Mouse (Mus musculus) urinary bladder, adult 2 months (tissue): ENCODE measurements around the gene Nat8f6. TPM values are rescaled to one million over a fixed set of nuclear protein-coding genes. Genes with fewer than 3 reads are reported as not detected.
"Not testable (repeated sequence)": the region's sequence is repeated elsewhere in the genome, so short reads cannot be mapped to it uniquely, and the experiment has no call there.

Experiments
- DNase-seq: peaks from one replicate; pipeline ENCODE4 v3.0.0; 2022; ENCODE audit warnings: low spot score
- polyA plus RNA-seq: library from polyadenylated mRNA; depleted of rRNA; stranded (reverse); fragments of >200 nt; gene quantifications from 2 replicates; pipeline ENCODE4 v1.2.3, GENCODE M21; 2012; rRNA removed

Nat8f6 gene
- polyA plus RNA-seq, result 1.2 TPM in 2 replicates

DNA sequence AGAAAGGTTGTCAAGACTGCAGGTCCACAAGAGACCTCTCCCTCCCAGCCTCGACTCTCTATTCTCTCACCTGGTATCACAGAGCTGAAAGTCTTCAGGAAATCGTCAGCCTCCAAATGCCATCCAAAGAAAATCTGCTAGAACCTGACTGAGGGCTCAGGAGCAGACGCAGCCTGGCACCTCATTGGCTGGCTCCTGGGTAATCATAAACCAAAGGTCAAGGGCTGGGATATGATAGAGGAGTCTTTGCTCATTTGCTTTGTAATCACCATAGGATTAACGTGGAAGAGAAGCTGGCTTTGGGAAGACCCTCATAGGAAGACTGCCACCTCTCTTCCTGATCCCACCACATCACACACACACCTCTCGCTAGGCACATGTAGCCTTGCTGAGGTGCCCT, at the start of gene Nat8f6, which contains the start of gene Nat8f5:
TSS of gene Nat8f6 (minus strand) at position 118 of the 400 bp plus-strand sequence.
TSS of gene Nat8f5 (minus strand) at position 136 of the 400 bp plus-strand sequence.
- DNase-seq, result no peak

DNA sequence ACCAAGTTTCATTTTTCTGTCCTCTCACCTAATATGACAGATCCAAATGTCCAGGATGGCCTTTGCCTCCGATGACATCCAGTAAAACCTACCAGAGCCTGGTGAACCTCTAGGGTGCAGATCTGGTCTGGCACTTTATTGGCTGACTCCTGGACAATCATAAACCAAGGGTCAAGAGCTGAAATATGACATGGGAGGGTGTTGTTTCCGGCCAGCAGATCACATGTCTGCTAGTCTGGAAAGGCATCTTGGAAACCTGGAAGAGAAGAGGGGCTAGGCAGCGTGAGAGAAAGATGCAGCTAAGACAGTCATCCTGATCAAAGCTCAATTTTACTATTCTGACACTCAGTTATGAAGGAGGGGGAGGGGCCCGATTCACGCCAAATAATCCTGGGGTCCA, 48.3 kb upstream of the Nat8f6 start, which contains the start of gene Nat8f2:
TSS of gene Nat8f2 (minus strand) at position 153 of the 400 bp plus-strand sequence.
- DNase-seq, result not testable (repeated sequence)

DNA sequence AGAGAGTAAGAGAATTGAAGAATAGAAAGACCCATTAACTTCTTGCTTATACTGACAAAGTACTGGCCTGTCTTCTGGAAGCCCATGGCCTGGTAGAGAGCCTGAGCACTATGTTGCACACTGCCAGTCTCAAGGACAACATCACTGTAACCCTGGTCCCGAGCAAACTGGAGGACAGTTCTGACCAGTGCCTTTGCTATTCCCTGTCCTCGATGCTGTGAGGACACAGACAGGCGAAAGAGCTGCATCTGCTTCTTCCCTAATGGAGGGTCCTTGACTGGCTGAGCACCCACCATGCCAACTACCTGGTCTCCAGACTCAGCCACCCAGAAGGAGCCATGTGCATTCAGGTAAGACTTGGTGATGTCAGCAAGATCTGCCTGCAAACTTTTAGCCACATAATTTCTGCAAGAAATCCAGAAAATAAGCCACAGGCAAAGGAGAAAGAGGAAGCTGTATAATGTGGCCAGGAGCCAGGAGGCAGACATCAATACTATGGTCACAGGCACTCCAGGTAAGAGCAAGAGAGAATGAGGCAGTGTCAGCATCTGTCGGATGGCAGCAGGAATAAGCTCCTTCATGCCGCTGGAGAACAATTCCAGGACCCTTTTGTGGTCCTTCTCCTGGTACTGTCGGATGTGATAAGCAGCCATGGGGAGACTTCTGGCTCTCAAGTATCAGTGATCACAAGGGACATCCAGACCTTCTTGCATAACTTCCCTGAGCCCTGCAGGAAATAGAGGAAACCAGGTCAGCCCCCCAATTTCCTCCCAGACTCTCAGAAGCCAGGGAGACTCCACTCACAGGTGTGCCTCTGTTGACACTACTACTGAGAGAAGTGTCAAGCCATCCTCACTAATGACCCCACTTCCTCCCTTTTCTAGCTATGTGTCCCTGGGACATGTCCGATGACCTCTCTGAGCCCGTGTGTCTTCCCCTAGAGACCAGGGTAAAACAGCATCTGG, 47.3 kb upstream of the Nat8f6 start:
- no peak for DNase-seq

DNA sequence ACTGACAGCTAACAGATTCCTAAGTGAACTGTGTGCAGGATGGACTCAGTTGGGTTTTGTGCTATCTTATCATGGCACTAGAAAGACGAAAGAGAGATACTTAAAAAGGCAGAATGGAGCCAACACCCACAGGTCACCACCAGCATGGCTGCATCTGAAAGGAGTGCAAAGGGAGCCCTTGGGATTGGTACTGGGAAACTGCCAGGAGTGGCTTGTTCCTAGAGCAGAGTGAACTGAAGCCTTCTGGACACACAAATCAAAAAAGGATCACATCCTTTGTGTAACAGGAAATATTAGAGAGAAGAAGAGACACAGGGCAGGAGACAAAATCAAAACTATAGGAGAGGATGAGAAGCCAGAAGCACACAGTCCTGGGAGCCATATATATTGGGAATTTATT, 46.2 kb upstream of the Nat8f6 start:
- DNase-seq, result not testable (repeated sequence)

DNA sequence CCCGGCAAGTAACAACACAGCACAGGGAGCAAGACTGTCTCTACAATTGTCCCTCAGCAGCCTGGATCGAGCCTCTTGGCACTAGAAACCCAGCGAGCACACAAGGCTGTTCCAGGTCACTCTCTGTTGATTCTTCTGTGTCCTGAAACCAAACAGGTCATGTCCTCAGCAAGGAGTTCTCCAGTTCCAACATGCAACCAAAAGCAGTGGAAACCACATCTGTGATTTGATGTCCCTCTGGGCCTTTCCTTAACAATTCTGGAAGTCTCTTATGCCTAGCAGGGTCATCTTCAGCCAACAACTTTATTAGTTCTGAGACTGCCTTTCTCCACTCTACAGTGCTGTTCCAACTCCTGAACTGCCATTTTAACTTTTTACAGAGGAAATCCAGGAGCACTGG, 45.4 kb upstream of the Nat8f6 start:
- DNase-seq, result not testable (repeated sequence)

DNA sequence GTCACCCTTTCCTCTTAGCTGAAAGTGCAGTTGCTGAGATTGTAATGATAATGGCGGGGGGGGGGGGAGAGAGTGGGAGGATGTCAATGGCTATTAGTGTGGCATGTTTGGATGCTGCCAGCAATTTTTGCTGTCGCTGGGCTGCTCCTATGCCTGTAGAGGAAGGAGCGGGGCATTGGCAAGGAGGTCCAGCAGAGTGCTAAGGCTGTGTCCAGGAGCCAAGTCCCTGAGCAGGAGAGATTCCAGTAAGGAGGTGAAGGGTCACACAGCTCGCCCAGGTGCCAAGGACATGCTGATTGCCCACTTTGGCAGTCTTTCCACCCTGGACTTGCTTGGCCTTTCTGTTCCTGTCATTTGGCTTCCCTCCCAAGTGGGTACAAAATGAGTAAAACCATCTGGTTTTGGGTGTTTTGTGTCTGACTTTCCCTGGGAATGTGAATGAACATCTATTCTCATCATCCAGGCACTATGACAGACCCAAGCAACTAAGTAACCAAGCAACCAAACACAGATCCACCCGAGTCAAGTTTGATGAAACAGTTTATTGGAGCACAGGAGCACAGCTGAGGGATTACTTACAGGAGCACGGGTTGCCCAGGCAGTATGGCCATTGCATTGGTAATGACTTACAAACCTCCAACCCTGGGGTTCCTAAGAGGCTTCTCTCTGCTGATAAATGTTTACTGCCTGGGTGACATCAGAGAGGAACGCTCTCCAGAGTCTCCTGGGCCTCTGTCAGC, 44.3 kb upstream of the Nat8f6 start:
- DNase-seq, result not testable (repeated sequence)

DNA sequence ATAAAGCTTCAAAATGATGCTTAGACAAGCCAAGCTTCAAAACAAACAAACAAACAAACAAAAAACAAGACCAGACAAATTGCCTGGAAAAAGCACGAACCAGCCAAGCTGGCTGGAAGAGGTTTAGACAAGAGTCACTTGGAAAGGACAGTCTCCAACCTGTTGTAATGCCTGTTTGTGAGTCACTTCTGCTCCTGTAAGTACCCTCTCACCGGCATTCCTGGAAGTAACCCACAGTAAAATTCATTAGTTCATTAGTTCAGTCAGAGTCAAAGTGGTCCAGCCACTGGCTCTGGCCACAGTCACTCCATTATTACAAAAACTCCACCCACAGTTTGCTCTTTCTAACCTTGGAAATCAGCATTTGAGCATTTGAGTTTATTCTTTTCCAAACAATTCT, 43.1 kb upstream of the Nat8f6 start:
- DNase-seq, result no peak

DNA sequence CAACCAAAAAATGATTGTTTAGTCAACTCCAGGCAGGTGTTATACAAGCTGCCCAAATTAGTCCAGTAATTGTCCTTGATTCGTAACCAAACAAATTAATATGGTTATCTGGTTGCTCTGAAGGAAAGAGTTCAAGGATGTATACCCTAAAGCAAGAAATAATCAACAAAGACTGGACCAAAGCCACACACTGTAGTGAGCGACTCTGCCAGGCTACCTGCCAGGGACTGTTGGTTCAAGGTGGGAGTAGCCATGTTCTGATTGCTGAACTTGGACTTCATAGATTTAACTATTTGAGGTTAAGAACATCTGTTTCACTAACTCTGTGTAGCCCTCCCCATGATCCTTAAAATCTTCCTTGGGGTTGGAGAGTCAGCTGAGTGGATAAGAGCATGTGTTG, 42.4 kb upstream of the Nat8f6 start:
- no peak for DNase-seq

DNA sequence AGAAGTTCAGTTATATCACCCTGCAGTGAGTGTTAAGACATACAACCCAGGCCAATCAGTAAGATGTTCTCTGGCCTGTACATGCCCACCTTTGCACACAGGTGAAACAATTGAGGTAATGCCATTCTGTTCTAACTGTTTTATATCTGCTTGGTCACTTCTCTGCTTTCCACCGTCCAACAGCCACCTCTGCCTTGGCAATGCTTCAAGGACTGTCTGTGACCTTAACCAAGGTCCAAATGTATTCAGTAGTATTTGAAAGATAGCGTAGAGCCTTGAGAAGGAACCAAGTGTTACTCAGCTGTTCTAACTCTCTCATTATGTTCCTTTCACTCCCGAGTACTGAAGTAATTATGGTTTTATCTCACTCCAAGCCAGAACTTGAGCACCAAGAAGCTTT, 41.8 kb upstream of the Nat8f6 start:
- no peak for DNase-seq

DNA sequence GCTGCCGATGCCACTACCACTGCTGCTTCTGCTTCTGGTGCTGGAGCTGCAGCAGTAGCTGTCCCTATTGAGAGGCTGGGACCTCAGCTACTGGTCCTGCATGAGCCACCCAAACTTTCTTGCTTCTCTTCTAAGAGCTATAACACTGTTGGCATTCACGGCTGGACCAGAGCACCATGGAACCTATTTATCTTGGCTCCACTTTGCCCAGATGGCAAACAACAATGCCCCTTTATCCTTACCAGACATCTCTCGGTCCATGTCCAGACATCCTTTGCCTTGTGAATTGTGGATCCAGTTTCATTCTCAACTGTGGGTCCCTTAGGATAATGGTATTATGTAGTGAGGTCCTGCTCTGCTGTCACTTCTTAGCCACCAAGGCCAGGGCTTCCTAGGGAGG, 40.5 kb upstream of the Nat8f6 start:
- no peak for DNase-seq

DNA sequence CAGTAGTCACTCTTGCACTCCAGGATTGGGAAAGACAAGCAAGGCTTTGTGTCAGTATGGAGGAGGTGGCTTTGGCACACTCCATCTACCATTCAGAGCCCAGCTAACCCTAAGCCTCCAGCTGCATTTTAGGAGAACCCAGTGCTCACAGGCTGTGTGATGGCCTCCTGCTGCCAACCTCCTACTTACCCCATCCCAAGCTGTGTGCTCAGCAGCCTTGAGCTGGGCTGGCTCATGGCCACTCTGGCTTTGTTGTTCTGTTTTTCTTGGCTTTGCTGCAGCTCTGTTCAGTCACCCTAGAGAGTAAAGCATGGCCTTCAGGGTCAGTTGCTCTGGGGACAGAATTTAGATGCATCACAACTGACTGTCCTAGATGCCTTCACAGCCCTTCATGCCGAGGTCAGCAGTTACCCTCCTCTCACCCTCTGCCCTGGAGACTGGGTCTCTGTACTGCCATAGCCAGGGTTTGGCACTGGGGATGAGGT, 35.5 kb upstream of the Nat8f6 start:
- no peak for DNase-seq

DNA sequence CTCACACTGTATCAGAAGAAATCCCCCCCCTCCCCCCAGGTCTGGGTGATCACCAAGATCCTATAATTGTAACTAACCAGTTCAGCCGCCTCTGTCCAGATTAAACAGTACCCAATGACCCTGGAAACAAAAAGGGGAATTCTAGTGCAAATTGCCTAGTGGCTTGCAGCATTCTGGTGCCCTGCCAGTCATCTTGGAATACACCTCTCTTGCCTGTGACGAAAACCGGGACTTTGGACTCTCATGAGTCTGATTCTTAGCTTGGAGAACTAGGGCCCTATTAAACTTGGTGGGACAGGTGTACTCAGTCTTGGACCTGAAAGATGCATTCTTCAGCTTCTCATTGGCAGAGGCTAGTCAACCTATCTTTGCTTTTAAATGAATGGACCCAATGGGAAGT, 32.7 kb upstream of the Nat8f6 start:
- no peak for DNase-seq

DNA sequence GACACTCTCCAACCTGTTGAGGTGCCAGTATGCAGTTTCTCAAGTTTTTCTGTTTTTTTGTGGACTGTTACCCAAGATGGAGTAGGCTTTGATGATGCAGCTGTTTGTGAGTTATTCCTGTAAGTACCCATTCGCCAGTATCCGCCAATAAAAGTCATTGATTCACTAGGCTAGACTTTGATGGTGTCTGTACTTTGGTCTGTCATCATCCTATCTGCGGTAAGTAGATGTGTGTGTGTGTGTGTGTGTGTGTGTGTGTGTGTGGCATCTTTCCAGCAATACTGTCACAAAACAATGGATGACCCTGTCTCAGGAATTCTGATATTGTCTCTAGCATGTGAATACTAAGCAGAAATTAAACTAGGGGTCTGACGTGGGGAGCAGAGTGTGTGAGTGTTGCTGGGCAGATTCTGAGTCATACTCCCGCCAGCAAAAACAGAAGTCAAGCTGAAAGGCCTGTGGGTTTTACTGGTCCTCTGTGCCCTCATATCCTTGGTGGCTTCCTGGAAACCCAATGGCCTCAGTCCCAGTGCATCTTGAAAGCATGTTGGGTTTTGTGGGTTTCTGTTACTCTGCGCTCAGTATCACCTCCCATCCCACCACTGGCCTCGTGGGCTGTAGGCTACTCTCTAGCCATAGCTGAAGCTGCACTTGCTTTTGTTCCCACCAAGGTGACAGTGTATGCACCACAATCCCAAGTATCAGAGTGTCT, 30.5 kb upstream of the Nat8f6 start:
- DNase-seq, result no peak

DNA sequence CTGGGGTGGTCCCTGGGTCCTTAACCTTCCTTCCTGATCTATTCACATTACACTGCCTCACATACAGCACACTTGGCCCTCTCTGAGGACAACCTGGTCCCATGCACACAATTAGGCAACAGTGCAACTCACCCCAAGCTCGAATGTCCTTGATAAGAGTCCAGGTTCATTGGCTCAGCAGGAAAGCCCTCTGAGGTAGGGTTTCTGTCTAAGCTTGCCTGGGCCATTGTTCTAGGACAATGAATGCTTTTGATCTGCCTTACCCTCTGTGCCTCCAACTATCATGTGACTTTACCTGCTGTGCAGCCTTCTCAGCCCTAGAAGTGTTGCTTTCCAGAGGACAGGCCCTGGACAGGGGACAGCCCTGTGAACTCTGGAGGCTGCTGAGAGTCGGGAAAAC, 28.5 kb upstream of the Nat8f6 start:
- DNase-seq, result no peak

DNA sequence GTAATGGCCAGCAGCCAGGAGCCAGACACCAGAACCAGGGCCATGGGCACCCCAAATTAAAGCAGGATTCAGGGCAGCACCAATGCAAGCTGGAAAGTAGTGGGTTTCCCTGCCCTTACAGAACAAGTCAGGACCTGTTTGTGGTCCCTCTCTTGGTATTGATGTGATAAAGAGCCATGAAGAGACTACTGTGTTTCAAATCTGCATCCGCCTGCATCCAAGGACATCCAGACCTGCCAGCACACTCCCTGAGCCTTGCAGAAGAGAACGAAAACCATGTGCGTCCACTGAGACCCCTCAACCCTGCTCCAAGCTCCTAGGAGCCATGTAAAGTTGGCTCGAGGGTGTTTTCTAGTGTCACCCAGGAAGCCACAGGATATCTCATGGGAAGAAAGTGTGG, 27.4 kb upstream of the Nat8f6 start:
- no peak for DNase-seq

DNA sequence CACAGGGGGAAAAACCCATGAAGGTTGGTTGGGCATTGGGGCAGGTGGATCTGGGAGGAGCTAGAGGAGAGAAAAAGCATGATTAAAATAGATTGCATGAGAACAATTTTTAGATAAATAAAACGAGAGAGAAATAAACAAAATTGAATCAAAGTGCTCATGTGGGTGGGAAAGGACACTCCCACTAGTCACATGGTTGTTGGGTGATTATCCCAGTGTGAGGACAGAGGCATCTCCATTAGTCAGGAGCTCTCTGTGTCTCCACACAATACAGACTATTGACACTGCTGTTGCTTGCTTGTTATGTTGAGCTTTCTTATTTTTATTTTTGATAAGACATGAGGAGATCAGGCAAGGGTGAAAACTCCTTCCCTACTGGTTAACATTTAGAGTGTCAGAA, 26.2 kb upstream of the Nat8f6 start:
- DNase-seq, result no peak

DNA sequence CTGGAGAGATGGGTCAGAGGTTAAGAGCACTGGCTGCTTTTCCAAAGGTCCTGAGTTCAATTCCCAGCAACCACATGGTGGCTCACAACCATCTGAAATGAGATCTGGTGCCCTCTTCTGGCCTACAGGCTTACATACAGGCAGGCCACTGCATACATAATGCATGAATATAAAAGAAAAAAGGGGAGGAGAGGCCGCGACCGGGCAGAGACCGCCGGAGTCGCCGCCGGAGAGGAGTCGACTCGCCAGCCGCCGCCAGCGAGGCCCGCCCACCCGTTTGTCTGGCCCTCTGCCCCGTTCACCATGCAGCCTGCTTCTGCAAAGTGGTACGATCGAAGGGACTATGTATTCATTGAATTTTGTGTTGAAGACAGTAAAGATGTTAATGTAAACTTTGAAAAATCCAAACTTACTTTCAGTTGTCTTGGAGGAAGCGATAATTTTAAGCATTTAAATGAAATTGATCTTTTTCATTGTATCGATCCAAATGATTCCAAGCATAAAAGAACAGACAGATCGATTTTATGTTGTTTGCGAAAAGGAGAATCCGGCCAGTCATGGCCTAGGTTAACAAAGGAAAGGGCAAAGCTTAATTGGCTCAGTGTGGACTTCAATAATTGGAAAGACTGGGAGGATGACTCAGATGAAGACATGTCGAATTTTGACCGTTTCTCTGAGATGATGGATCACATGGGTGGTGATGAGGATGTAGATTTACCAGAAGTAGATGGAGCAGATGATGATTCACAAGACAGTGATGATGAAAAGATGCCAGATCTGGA, 23.1 kb upstream of the Nat8f6 start:
- DNase-seq, result not testable (repeated sequence)

DNA sequence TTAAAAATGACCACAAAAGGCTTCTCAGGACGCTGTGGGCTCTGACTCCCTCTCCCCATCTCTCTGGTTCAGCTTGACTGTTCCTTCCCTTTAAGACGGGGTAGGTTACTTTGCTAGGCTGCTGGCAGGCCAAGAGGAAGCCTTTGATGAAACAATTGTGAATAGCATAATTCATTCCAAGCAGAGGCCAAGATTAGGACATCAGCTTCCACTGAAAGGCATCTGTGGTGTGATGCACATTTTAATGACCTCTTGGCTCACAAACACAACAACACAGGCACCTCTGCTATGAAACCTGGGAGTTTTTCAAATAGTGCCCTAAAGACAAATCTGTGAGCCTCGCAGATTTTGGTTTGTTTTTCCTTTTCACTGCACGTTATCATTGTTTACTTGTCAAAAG, 19.2 kb upstream of the Nat8f6 start:
- no peak for DNase-seq

DNA sequence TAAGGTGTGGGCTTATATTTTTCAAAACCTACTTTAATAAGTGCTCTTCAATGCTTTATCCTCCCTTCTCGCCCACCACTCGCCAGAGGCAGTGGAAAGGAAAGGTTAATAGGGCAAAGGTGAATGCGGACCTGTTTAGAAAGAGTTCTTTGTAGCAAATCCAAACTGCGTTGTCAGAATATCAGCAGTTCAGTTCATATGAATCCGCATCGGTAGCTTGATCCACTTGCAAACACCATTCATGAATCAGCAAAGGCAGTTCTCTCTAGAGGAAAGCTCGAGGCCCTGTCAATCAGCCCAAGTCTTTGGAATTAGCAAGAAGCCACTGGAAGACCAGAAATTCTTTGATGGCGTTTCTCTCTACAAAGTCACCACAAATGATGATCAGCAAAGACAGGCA, 17.9 kb upstream of the Nat8f6 start:
- DNase-seq, result no peak

DNA sequence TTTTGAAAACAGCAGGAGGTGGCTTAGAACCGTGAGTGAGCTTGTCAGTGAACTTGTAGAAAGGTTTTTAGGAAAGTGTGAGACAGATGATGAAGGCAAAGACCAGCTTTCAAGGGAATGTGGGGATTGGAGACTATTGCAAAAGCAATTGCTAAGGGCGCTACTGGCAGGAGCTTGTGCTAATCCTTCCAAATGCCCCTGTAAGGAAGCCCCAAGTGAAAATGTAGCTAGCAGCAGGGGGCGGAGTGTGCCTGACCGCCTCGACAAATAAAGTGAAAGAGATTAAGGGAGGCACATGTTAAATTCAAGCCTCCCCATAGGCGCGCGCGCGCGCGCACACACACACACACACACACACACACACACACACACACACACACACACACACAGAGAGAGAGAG, 16.6 kb upstream of the Nat8f6 start:
- DNase-seq, result not testable (repeated sequence)

DNA sequence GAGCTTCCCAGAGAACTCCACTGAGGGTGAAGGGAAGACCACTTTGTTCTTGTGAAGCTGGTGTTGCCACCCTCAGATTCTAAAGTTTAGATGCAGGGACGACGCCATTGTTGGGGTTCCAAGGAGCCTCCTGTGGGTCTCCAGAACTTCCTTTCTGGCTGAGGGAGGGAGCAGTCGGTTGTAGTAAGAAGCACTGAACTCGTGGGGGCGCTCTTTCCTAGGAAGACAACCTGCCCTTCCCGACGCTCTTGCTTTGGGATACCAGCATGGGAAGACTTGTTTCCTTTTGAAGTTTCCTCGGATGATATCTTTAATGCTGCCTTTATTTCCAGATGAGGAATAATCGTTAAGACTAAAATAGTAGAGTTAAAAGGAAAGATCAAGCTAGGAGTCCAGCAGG, 16.1 kb upstream of the Nat8f6 start:
- DNase-seq, result not testable (repeated sequence)
